10 mouse cellular contexts compared by ENCODE assay signal in the genomic region with DNA sequence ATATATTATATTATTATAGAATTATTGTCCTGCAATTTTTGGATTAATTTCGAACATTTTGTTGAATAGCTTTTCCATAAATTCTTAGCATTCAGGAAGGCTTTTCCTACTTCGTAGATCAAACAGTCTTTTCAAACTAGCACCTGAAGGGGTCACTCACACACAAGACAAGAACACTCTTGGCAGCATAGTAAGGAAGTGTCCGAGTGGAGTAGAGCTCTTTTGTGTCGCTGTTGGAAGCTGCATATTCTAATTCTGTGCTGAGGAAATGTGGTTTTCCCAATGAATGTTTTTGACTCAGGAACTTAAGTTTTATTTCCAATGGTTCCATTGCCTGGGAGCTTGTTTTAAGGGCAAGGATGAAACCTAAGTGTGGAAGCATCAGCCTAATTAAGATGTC.
DNase-seq lines count a peak whose midpoint lies in the region; ATAC-seq and TF ChIP-seq lines count a peak whose summit lies in the region.
"Had no signal": no experiment of that assay in that cellular context is flagged by ENCODE, and none has a peak within 500 bp of the region (broad histone marks: within the 10 kb centered on the region; RNA-seq: fewer than 3 reads in every experiment).

No protein-coding gene starts in this region.

- TF ChIP-seq RAD21 in CH12.LX (IDR thresholded peaks at IDR 0.05; ENCODE audit: low read depth, low read length), result peak; percentile 35

- H3K4me2 ChIP-seq in heart, postnatal 0 days (ENCODE audit: low read depth, low read length), result no peak overlapping the region
- no peak overlapping the region for H3K4me2 ChIP-seq in heart, embryonic 12.5 days
- H3K4me2 ChIP-seq in CH12.LX (ENCODE audit: insufficient read depth, low read depth, poor library complexity, severe bottlenecking), result no peak overlapping the region
- H3K4me2 ChIP-seq in liver, embryonic 11.5 days, result no peak overlapping the region

- peak; percentile 59 for TF ChIP-seq CTCF in heart, postnatal 0 days (IDR thresholded peaks at IDR 0.05; ENCODE audit: low read depth)
- TF ChIP-seq CTCF in CH12.LX (conservative IDR thresholded peaks at IDR 0.05 in 1 of 2, IDR thresholded peaks at IDR 0.05 in 1 of 2; ENCODE audit: low read depth in 2 of 2, low read length in 2 of 2), result peak in 1 of 2 experiments; percentile 34; a peak in 1 of 4 replicates

- no peak for ATAC-seq in heart, postnatal 0 days (ENCODE audit: insufficient read depth, low read depth)
- ATAC-seq in heart, embryonic 12.5 days (ENCODE audit: insufficient number of reproducible peaks, low FRiP score), result no peak
- peak; percentile 72 for ATAC-seq in common myeloid progenitor, adult 5-6 weeks (replicated peaks; ENCODE audit: low read depth, poor library complexity, severe bottlenecking)
- ATAC-seq in liver, embryonic 11.5 days (replicated peaks; ENCODE audit: low FRiP score), result no peak

- 3% methylated on average over 4 of the region's 4 CpGs for WGBS in heart, postnatal 0 days
- WGBS in heart, embryonic 12.5 days, result 6% methylated on average over 4 of the region's 4 CpGs
- WGBS in liver, embryonic 11.5 days, result 10% methylated on average over 4 of the region's 4 CpGs

- H3K79me2 ChIP-seq in CH12.LX (replicated peaks; ENCODE audit: control insufficient read depth, extremely low read depth, insufficient read depth, poor library complexity, severe bottlenecking), result no peaks in the 10 kb centered on the region

- DNase-seq in heart, postnatal 0 days (ENCODE audit: low spot score), result peak; percentile 45
- DNase-seq in CH12.LX (ENCODE audit: extremely low read depth), result peak; percentile 16
- peak; percentile 45 for DNase-seq in kidney, postnatal 10 days
- DNase-seq in right cerebral cortex, postnatal 36 days (ENCODE audit: low spot score in 2 of 2), result no peak
- DNase-seq in cerebellum, adult 8-10 months, result no peak
- no peak for DNase-seq in liver, embryonic 11.5 days (ENCODE audit: low spot score)
- DNase-seq: thymus, postnatal 14 days had no signal

- no peak overlapping the region for H3K27ac ChIP-seq in heart, postnatal 0 days (ENCODE audit: low read depth)
- no peak overlapping the region for H3K27ac ChIP-seq in heart, embryonic 12.5 days (ENCODE audit: poor library complexity, severe bottlenecking)
- H3K27ac ChIP-seq in CH12.LX (ENCODE audit: insufficient read depth, low read depth), result no peak overlapping the region
- no peak overlapping the region for H3K27ac ChIP-seq in liver, embryonic 11.5 days (ENCODE audit: low read depth, low read length)

- dilution Hi-C loops in CH12.LX (cut with MboI; ENCODE audit: extremely low pct_ligation_motif_present, extremely low pct_unique_long_range_greater_than_20kb, low sequenced_read_pairs), result no loop called here

- H3K9me3 ChIP-seq in heart, postnatal 0 days (replicated peaks; ENCODE audit: control insufficient read depth, low read length), result no peaks in the 10 kb centered on the region
- H3K9me3 ChIP-seq in heart, embryonic 12.5 days (replicated peaks), result no peaks in the 10 kb centered on the region
- no peaks in the 10 kb centered on the region for H3K9me3 ChIP-seq in CH12.LX (replicated peaks; ENCODE audit: low read length)
- H3K9me3 ChIP-seq in liver, embryonic 11.5 days (ENCODE audit: control insufficient read depth, low read length), result no peaks in the 10 kb centered on the region

- TF ChIP-seq EP300 in heart, postnatal 0 days (IDR thresholded peaks at IDR 0.05; ENCODE audit: low read depth), result no peak
- no peak for TF ChIP-seq EP300 in CH12.LX (IDR thresholded peaks at IDR 0.05; ENCODE audit: low read length)

- no peaks in the 10 kb centered on the region for H3K27me3 ChIP-seq in heart, postnatal 0 days (ENCODE audit: control insufficient read depth, insufficient read depth, low read length)
- peaks cover 4% of the 10 kb centered on the region for H3K27me3 ChIP-seq in heart, embryonic 12.5 days (replicated peaks)
- no peaks in the 10 kb centered on the region for H3K27me3 ChIP-seq in CH12.LX (replicated peaks)
- no peaks in the 10 kb centered on the region for H3K27me3 ChIP-seq in liver, embryonic 11.5 days (replicated peaks; ENCODE audit: control insufficient read depth, insufficient read depth, low read length)

- in situ Hi-C loops in CH12.LX (cut with MboI; ENCODE audit: low pct_ligation_motif_present, low pct_unique_long_range_greater_than_20kb, low sequenced_read_pairs), result no loop called here

- H3K4me1 ChIP-seq in heart, postnatal 0 days (ENCODE audit: control insufficient read depth, insufficient read depth), result no peaks in the 10 kb centered on the region
- H3K4me1 ChIP-seq in heart, embryonic 12.5 days (replicated peaks), result no peaks in the 10 kb centered on the region
- H3K4me1 ChIP-seq in CH12.LX (ENCODE audit: control insufficient read depth in 1 of 2, insufficient read depth in 2 of 2), result no peaks in the 10 kb centered on the region
- H3K4me1 ChIP-seq in liver, embryonic 11.5 days (replicated peaks; ENCODE audit: control insufficient read depth, insufficient read depth, low read length), result no peaks in the 10 kb centered on the region; the same call in 1 of the 2 replicates

- H3K9ac ChIP-seq in heart, postnatal 0 days (replicated peaks; ENCODE audit: low read depth, low read length), result no peak overlapping the region
- no peak overlapping the region for H3K9ac ChIP-seq in heart, embryonic 12.5 days
- H3K9ac ChIP-seq in CH12.LX (ENCODE audit: insufficient read depth, low read depth), result no peak overlapping the region
- no peak overlapping the region for H3K9ac ChIP-seq in liver, embryonic 11.5 days (ENCODE audit: low read depth, low read length)

- H3K36me3 ChIP-seq in heart, postnatal 0 days (replicated peaks; ENCODE audit: control insufficient read depth, insufficient read depth, low read length), result no peaks in the 10 kb centered on the region
- H3K36me3 ChIP-seq in heart, embryonic 12.5 days, result no peaks in the 10 kb centered on the region
- no peaks in the 10 kb centered on the region for H3K36me3 ChIP-seq in CH12.LX (replicated peaks in 1 of 2; ENCODE audit: control insufficient read depth in 1 of 2, insufficient read depth in 1 of 2, low read length in 1 of 2)
- H3K36me3 ChIP-seq in liver, embryonic 11.5 days (ENCODE audit: control insufficient read depth, insufficient read depth, low read length), result no peaks in the 10 kb centered on the region

- no peak overlapping the region for H3K4me3 ChIP-seq in heart, postnatal 0 days (ENCODE audit: low read depth, low read length)
- H3K4me3 ChIP-seq in heart, embryonic 12.5 days, result no peak overlapping the region
- H3K4me3 ChIP-seq in CH12.LX (replicated peaks in 1 of 3; ENCODE audit: low read depth in 2 of 3, low read length in 2 of 3, poor library complexity in 1 of 3), result no peak overlapping the region
- H3K4me3 ChIP-seq in liver, embryonic 11.5 days (ENCODE audit: low read depth, low read length), result no peak overlapping the region
- H3K4me3 ChIP-seq: erythroblast, embryonic 14.5 days had no signal

- no peak for TF ChIP-seq POLR2A in CH12.LX (IDR thresholded peaks at IDR 0.05; ENCODE audit: low read depth, low read length)

TF ChIP-seq in CH12.LX, 34 proteins besides CTCF, POLR2A, EP300 and RAD21:
- TF ChIP-seq USF2 (conservative IDR thresholded peaks at IDR 0.05; ENCODE audit: low read depth, low read length), result no peak
- no peak for TF ChIP-seq NRF1 (IDR thresholded peaks at IDR 0.05; ENCODE audit: low read depth, low read length)
- no peak for TF ChIP-seq RCOR1 (conservative IDR thresholded peaks at IDR 0.05; ENCODE audit: low read depth, low read length)
- no peak for TF ChIP-seq MAZ (IDR thresholded peaks at IDR 0.05; ENCODE audit: low read depth, low read length)
- no peak for TF ChIP-seq SMC3 (IDR thresholded peaks at IDR 0.05; ENCODE audit: low read depth, low read length)
- no peak for TF ChIP-seq IRF4 (IDR thresholded peaks at IDR 0.05; ENCODE audit: low read depth, low read length)
- TF ChIP-seq ZMIZ1 (IDR thresholded peaks at IDR 0.05; ENCODE audit: low read depth, low read length), result no peak
- no peak for TF ChIP-seq PAX5 (IDR thresholded peaks at IDR 0.05; ENCODE audit: low read length)
- no peak for TF ChIP-seq TCF12 (IDR thresholded peaks at IDR 0.05; ENCODE audit: low read depth, low read length)
- no peak for TF ChIP-seq ZKSCAN1 (IDR thresholded peaks at IDR 0.05; ENCODE audit: borderline replicate concordance, low read depth, low read length)
- TF ChIP-seq JUN (IDR thresholded peaks at IDR 0.05; ENCODE audit: insufficient read depth, low read depth, low read length), result no peak
- TF ChIP-seq E2F4 (IDR thresholded peaks at IDR 0.05; ENCODE audit: insufficient replicate concordance, low read depth, low read length), result no peak
- TF ChIP-seq GABPA (IDR thresholded peaks at IDR 0.05; ENCODE audit: insufficient replicate concordance, low read depth, low read length), result no peak
- no peak for TF ChIP-seq BHLHE40 (IDR thresholded peaks at IDR 0.05; ENCODE audit: low read depth, low read length)
- TF ChIP-seq TBP (conservative IDR thresholded peaks at IDR 0.05; ENCODE audit: low read depth, low read length), result no peak

Comparison
In these comparisons a context has a peak if more than half of its experiments do, and no peak if none do; other contexts are left out.
1. DNase-seq: peak in heart, postnatal 0 days (single experiment), CH12.LX (single experiment) and kidney, postnatal 10 days (single experiment); none in right cerebral cortex, postnatal 36 days (0 of 2), cerebellum, adult 8-10 months (single experiment) and liver, embryonic 11.5 days (single experiment).